Mouse (Mus musculus) intestine, embryonic 14.5 days (tissue): ENCODE measurements at regions not wholly inside any gene's neighbourhood (a gene's known extent, or its start where the extent isn't known, plus 50 kb on each side); places are given as distances from the start of the nearest gene placed in this dataset.

ENCODE experiments used
- ATAC-seq: fragments of 200-750 bp; cut with Nextera tagmentation; replicated peaks from 2 replicates; pipeline ENCODE4 v1.8.0; 2017; ENCODE audit warnings: low read depth, moderate number of reproducible peaks, moderate TSS enrichment, moderate library complexity; ENCODE audit not compliant: low FRiP score, low TSS enrichment
- DNase-seq: peaks from one replicate; pipeline ENCODE4 v3.0.0-alpha.2; 2018; ENCODE audit warnings: low spot score
- H3K27ac ChIP-seq: fragments of 300-500 bp; sonication (generic); 2 replicates; pipeline ENCODE4 v1.5.1; 2014; ENCODE audit warnings: low read depth, mild to moderate bottlenecking, control low read depth
- H3K27me3 ChIP-seq: fragments of 300-500 bp; sonication (generic); replicated peaks from 2 replicates; pipeline ENCODE4 v1.6.1; 2014; ENCODE audit warnings: low read length, control low read depth; ENCODE audit not compliant: control insufficient read depth, insufficient read depth
- H3K36me3 ChIP-seq: fragments of 300-500 bp; sonication (generic); 2 replicates; pipeline ENCODE4 v1.6.1; 2014; ENCODE audit warnings: low read length, control low read depth; ENCODE audit not compliant: control insufficient read depth, insufficient read depth
- H3K4me1 ChIP-seq: fragments of 300-500 bp; sonication (generic); replicated peaks from 2 replicates; pipeline ENCODE4 v1.6.1; 2014; ENCODE audit warnings: low read length, control low read depth, mixed read lengths; ENCODE audit not compliant: control insufficient read depth, insufficient read depth
- H3K4me2 ChIP-seq: fragments of 300-500 bp; sonication (generic); 2 replicates; pipeline ENCODE4 v1.6.1; 2014; ENCODE audit warnings: low read length
- H3K4me3 ChIP-seq: fragments of 300-500 bp; sonication (generic); 2 replicates; pipeline ENCODE4 v1.5.1; 2014; ENCODE audit warnings: low read depth, low read length, control low read depth, mixed read lengths
- H3K9ac ChIP-seq: fragments of 300-500 bp; sonication (generic); 2 replicates; pipeline ENCODE4 v1.6.1; 2014; ENCODE audit warnings: mild to moderate bottlenecking, low read length
- H3K9me3 ChIP-seq: fragments of 300-500 bp; sonication (generic); 2 replicates; pipeline ENCODE4 v1.6.1; 2016; ENCODE audit warnings: low read length, control low read depth; ENCODE audit not compliant: control insufficient read depth
- WGBS: fragments of 180-500 bp; shearing (Covaris S2); extraction: QIAGEN DNeasy Blood & Tissue Kit; methylation state at CpG from one replicate; pipeline ENCODE4 v1.1.7; 2014; 5-methylcytosine and 5-hydroxymethylcytosine counted together

GRCm38 (mm10) chr2:154076271-154076670, 53.9 kb upstream of the Bpifa3 start:
- no peaks in the 10 kb centered on the region for H3K4me1 ChIP-seq
- no peak overlapping the region for H3K27ac ChIP-seq
- H3K27me3 ChIP-seq, result no peaks in the 10 kb centered on the region
- no peak overlapping the region for H3K4me3 ChIP-seq
- no peak for ATAC-seq
- DNase-seq, result peak; percentile 51
- H3K9ac ChIP-seq, result no peak overlapping the region
- no peaks in the 10 kb centered on the region for H3K9me3 ChIP-seq
- no peaks in the 10 kb centered on the region for H3K36me3 ChIP-seq
- WGBS, result 23% methylated on average over 2 of the region's 2 CpGs
- no peak overlapping the region for H3K4me2 ChIP-seq
